ENCODE assay signal across 20 mouse cellular contexts in genomic region chr2:79696478-79697230, GRCm38 (mm10). TPM values are rescaled to one million over a fixed set of nuclear protein-coding genes. Genes with fewer than 3 reads are reported as not detected.
A peak's percentile ranks its signal among the peaks of the same experiment; 100 is the strongest.
DNase-seq lines count a peak whose midpoint lies in the region; TF ChIP-seq lines count a peak whose summit lies in the region.
"Had no signal": no experiment of that assay in that cellular context is flagged by ENCODE, and none has a peak within 500 bp of the region (broad histone marks: within the 10 kb centered on the region; RNA-seq: fewer than 3 reads in every experiment).

No protein-coding gene starts in this region.

- H3K9me3 ChIP-seq in forebrain, embryonic 10.5 days: no peaks in the 10 kb centered on the region
- H3K9me3 ChIP-seq: heart, embryonic 12.5 days; hindbrain, embryonic 12.5 days; intestine, embryonic 15.5 days; liver, embryonic 15.5 days; midbrain, embryonic 12.5 days had no signal

- H3K36me3 ChIP-seq in spleen, adult 2 months (ENCODE audit: control insufficient read depth, insufficient read depth, low read length): no peaks in the 10 kb centered on the region
- no peaks in the 10 kb centered on the region for H3K36me3 ChIP-seq in forebrain, embryonic 10.5 days (replicated peaks)
- H3K36me3 ChIP-seq: heart, embryonic 12.5 days; hindbrain, embryonic 12.5 days; intestine, embryonic 15.5 days; liver, embryonic 15.5 days; midbrain, embryonic 12.5 days had no signal

- whole genome bisulfite sequencing in spleen, adult 2 months: 60% methylated on average over 10 of the region's 10 CpGs
- 89% methylated on average over 10 of the region's 10 CpGs for WGBS in forebrain, embryonic 10.5 days

- DNase-seq in heart, adult 18-20 months: peak; percentile 18 to 52
- DNase-seq in heart, postnatal 10 days: no peak
- DNase-seq in spleen, adult 2 months (ENCODE audit: low read depth in 1 of 2, low spot score in 2 of 2): no peak
- no peak for DNase-seq in spleen, postnatal 10 days (ENCODE audit: low spot score in 2 of 2)
- peak; percentile 28 for DNase-seq in lung, postnatal 36 days
- DNase-seq in telencephalon, adult 2 months (ENCODE audit: low read depth, low spot score): peak; percentile 29
- DNase-seq in cerebellum, adult 11-12 months: no peak
- no peak for DNase-seq in forebrain, embryonic 10.5 days (ENCODE audit: extremely low spot score, low spot score)
- DNase-seq: adrenal gland, postnatal 14 days; cerebellum, adult 11 months; kidney, postnatal 10 days; left cerebral cortex, postnatal 4 days; right cerebral cortex, postnatal 25 days; thymus, postnatal 36 days had no signal

- H3K27me3 ChIP-seq in spleen, adult 2 months (ENCODE audit: control insufficient read depth, insufficient read depth, low read length): no peaks in the 10 kb centered on the region
- H3K27me3 ChIP-seq in forebrain, embryonic 10.5 days (ENCODE audit: poor library complexity, severe bottlenecking): no peaks in the 10 kb centered on the region
- H3K27me3 ChIP-seq: heart, embryonic 12.5 days; hindbrain, embryonic 12.5 days; intestine, embryonic 15.5 days; liver, embryonic 15.5 days; midbrain, embryonic 12.5 days had no signal

- peaks cover 3% of the 10 kb centered on the region; the same call in 1 of the 2 replicates for H3K4me1 ChIP-seq in spleen, adult 2 months (ENCODE audit: control insufficient read depth, insufficient read depth, insufficient read length)
- H3K4me1 ChIP-seq in forebrain, embryonic 10.5 days: no peaks in the 10 kb centered on the region
- H3K4me1 ChIP-seq: hindbrain, embryonic 12.5 days; intestine, embryonic 15.5 days; liver, embryonic 15.5 days; midbrain, embryonic 12.5 days had no signal

- no peak for TF ChIP-seq CTCF in spleen, adult 2 months (IDR thresholded peaks at IDR 0.05; ENCODE audit: extremely low read depth, insufficient read depth, insufficient read length, insufficient replicate concordance)

- TF ChIP-seq POLR2A in spleen, adult 2 months (IDR thresholded peaks at IDR 0.05; ENCODE audit: low read depth, low read length): no peak

- no peak overlapping the region for H3K4me3 ChIP-seq in spleen, adult 2 months (ENCODE audit: extremely low read depth, insufficient read depth, insufficient read length)
- H3K4me3 ChIP-seq in forebrain, embryonic 10.5 days: no peak overlapping the region
- H3K4me3 ChIP-seq: heart, embryonic 12.5 days; hindbrain, embryonic 12.5 days; intestine, embryonic 15.5 days; liver, embryonic 15.5 days; midbrain, embryonic 12.5 days had no signal

- H3K27ac ChIP-seq in spleen, adult 2 months (ENCODE audit: insufficient read depth, low read length): 0 out of 2 replicates have a peak overlapping the region, but pooled peaks have one; percentile 24
- H3K27ac ChIP-seq in forebrain, embryonic 10.5 days: no peak overlapping the region
- H3K27ac ChIP-seq: hindbrain, embryonic 12.5 days; intestine, embryonic 15.5 days; liver, embryonic 15.5 days; midbrain, embryonic 12.5 days had no signal

- intact Hi-C loops in heart, postnatal 10 days (cut with DNase I): no loop called here

RNA-seq across cellular contexts. Expression of gene Ppp1r1c, which starts 10.9 kb away (rescaled TPM):
- 1 to 10 TPM in 1 of 2 experiments, under 1 TPM in 1; 0.51 to 1.1 TPM for total RNA-seq in heart, adult 18-20 months (2021)
- under 1 TPM in 1 of 2 experiments, not detected in 1; 0.38 TPM for total RNA-seq in heart, postnatal 10 days (2021)
- polyA plus RNA-seq in spleen, adult 2 months (2012; rRNA removed): not detected in 2 replicates
- not detected in 2 replicates for polyA plus RNA-seq in forebrain, embryonic 10.5 days (2016; fragmentation: Nextera tagmentation; extraction: Ambion mirVana)
- total RNA-seq: adrenal gland, postnatal 14 days; left cerebral cortex, postnatal 4 days had no signal
- polyA plus RNA-seq: intestine, embryonic 15.5 days; liver, embryonic 15.5 days; stomach, embryonic 16.5 days had no signal

Comparison
In these comparisons a context has a peak if more than half of its experiments do, and no peak if none do; other contexts are left out.
1. DNase-seq: peak in heart, adult 18-20 months (2 of 2), lung, postnatal 36 days (single experiment) and telencephalon, adult 2 months (single experiment); none in heart, postnatal 10 days (0 of 2), spleen, adult 2 months (0 of 2), spleen, postnatal 10 days (0 of 2), cerebellum, adult 11-12 months (single experiment) and forebrain, embryonic 10.5 days (single experiment).